Mouse (Mus musculus) lung, postnatal 4 days (tissue): ENCODE measurements around the gene Rnf212.
A peak's percentile ranks its signal among the peaks of the same experiment; 100 is the strongest.

Experiments used
- DNase-seq, 2 experiments: peaks; one replicate each; pipeline ENCODE4 v3.0.0; 2021

Gene Rnf212

GRCm38 (mm10) chr5:108708981-108709731 is 65.6 kb downstream of the Rnf212 start:
- no peak for DNase-seq

- no peak for DNase-seq
Measured at GRCm38 (mm10) chr5:108708419-108708818, 66.4 kb downstream of the Rnf212 start.

GRCm38 (mm10) chr5:108707758-108708157 is 67.0 kb downstream of the Rnf212 start:
- DNase-seq = no peak

GRCm38 (mm10) chr5:108703754-108704626 is 70.8 kb downstream of the Rnf212 start:
- no peak for DNase-seq

GRCm38 (mm10) chr5:108701341-108702021 is 73.3 kb downstream of the Rnf212 start:
- DNase-seq = no peak

- no peak for DNase-seq
Measured at GRCm38 (mm10) chr5:108700346-108700745, 74.4 kb downstream of the Rnf212 start.

GRCm38 (mm10) chr5:108697341-108697753 is 77.4 kb downstream of the Rnf212 start:
- no peak for DNase-seq

GRCm38 (mm10) chr5:108696542-108696941 is 78.2 kb downstream of the Rnf212 start:
- DNase-seq = no peak

GRCm38 (mm10) chr5:108695861-108696260 is 78.9 kb downstream of the Rnf212 start:
- DNase-seq = no peak

GRCm38 (mm10) chr5:108694352-108695261 is 80.2 kb downstream of the Rnf212 start:
- peak; percentile 51 to 57 for DNase-seq

- peak; percentile 91 to 93 for DNase-seq
Measured at GRCm38 (mm10) chr5:108693872-108694288, 80.9 kb downstream of the Rnf212 start.

- peak; percentile 65 to 79 for DNase-seq
Measured at GRCm38 (mm10) chr5:108692271-108692670, 82.5 kb downstream of the Rnf212 start, which contains the start of gene Fgfrl1. Fgfrl1 (plus strand) TSS chr5:108692382.

GRCm38 (mm10) chr5:108691152-108691551 is 83.6 kb downstream of the Rnf212 start:
- no peak for DNase-seq

- DNase-seq = no peak
Measured at GRCm38 (mm10) chr5:108689091-108689490, 85.7 kb downstream of the Rnf212 start.

- DNase-seq = no peak
Measured at GRCm38 (mm10) chr5:108680871-108681270, 93.9 kb downstream of the Rnf212 start.

- no peak for DNase-seq
Measured at GRCm38 (mm10) chr5:108679909-108680308, 94.9 kb downstream of the Rnf212 start.
